Mouse (Mus musculus) liver, embryonic 14.5 days (tissue): Measurements from ENCODE around the gene Mad2l2. TPM values are rescaled to one million over a fixed set of nuclear protein-coding genes. Genes with fewer than 3 reads are reported as not detected.

Experiments used
- ATAC-seq: fragments of 200-750 bp; cut with Nextera tagmentation; 2 replicates; pipeline ENCODE4 v1.8.0; 2017; ENCODE audit warnings: moderate number of reproducible peaks, mild to moderate bottlenecking, moderate library complexity; ENCODE audit not compliant: insufficient read depth
- DNase-seq, 3 experiments: peaks; one replicate each; pipeline ENCODE4 v3.0.0-alpha.2; 2012 to 2013; ENCODE audit warnings: low read depth in 3 of 3, low spot score in 3 of 3
- H3K27ac ChIP-seq: fragments of 300-500 bp; sonication (generic); 2 replicates; pipeline ENCODE4 v1.5.1; 2014; ENCODE audit warnings: moderate library complexity, mild to moderate bottlenecking, control low read depth, inconsistent platforms
- H3K27me3 ChIP-seq: fragments of 300-500 bp; sonication (generic); 2 replicates; pipeline ENCODE4 v1.6.1; 2014; ENCODE audit warnings: mild to moderate bottlenecking, low read length, moderate library complexity; ENCODE audit not compliant: control insufficient read depth, insufficient read depth
- H3K36me3 ChIP-seq: fragments of 300-500 bp; sonication (generic); replicated peaks from 2 replicates; pipeline ENCODE4 v1.6.1; 2014; ENCODE audit warnings: low read depth; ENCODE audit not compliant: control insufficient read depth, insufficient read depth
- H3K4me1 ChIP-seq, 2 experiments: fragments of 200-500 bp in 1 of 2; fragments of 300-500 bp in 1 of 2; sonication (generic) in 1 of 2; replicated peaks; 2 replicates each; pipeline ENCODE4 v1.6.1; 2012 to 2014; ENCODE audit warnings: antibody characterized with exemption in 1 of 2, inconsistent platforms in 1 of 2, low read length in 1 of 2; ENCODE audit not compliant: control insufficient read depth in 2 of 2, insufficient read depth in 2 of 2
- H3K4me2 ChIP-seq: fragments of 300-500 bp; sonication (generic); 2 replicates; pipeline ENCODE4 v1.6.1; 2014; ENCODE audit warnings: low read depth, mild to moderate bottlenecking, control low read depth, moderate library complexity
- H3K4me3 ChIP-seq, 2 experiments: fragments of 200-500 bp in 1 of 2; fragments of 300-500 bp in 1 of 2; sonication (generic) in 1 of 2; 2 replicates each; pipeline ENCODE4 v1.5.1; 2012 to 2014; ENCODE audit warnings: low read depth in 2 of 2, low read length in 2 of 2, mild to moderate bottlenecking in 2 of 2, control low read depth in 1 of 2, inconsistent platforms in 1 of 2, moderate library complexity in 1 of 2; ENCODE audit not compliant: insufficient read depth in 1 of 2
- H3K9ac ChIP-seq: fragments of 300-500 bp; sonication (generic); replicated peaks from 2 replicates; pipeline ENCODE4 v1.6.1; 2014; ENCODE audit warnings: mild to moderate bottlenecking, control low read depth, moderate library complexity
- H3K9me3 ChIP-seq: fragments of 300-500 bp; sonication (generic); 2 replicates; pipeline ENCODE4 v1.6.1; 2016; ENCODE audit warnings: low read length, mixed read lengths; ENCODE audit not compliant: control insufficient read depth
- CTCF ChIP-seq: IDR thresholded peaks from 2 replicates; pipeline ENCODE4 v1.5.1; 2016; ENCODE audit warnings: antibody characterized with exemption, low read depth, control low read depth
- EP300 ChIP-seq: IDR thresholded peaks from 2 replicates; pipeline ENCODE4 v1.6.1; 2016; ENCODE audit warnings: antibody characterized with exemption, low read depth
- WGBS: fragments of 180-500 bp; shearing (Covaris S2); extraction: QIAGEN DNeasy Blood & Tissue Kit; methylation state at CpG from one replicate; pipeline ENCODE4 v1.1.7; 2014; ENCODE audit not compliant: insufficient replicate concordance; 5-methylcytosine and 5-hydroxymethylcytosine counted together
- polyA plus RNA-seq, 2 experiments: library from polyadenylated mRNA; depleted of rRNA in 1 of 2; stranded (reverse) in 1 of 2; unstranded in 1 of 2; fragments of >200 nt; fragmentation: Nextera tagmentation in 1 of 2; extraction: Ambion mirVana in 1 of 2; gene quantifications; 2 replicates each; pipeline versions ENCODE4 v1.2.1 to v1.2.3; 2012 to 2014

Gene Mad2l2
- polyA plus RNA-seq, 2 experiments: 9.4 to 17.7 TPM

GRCm38 (mm10) chr4:148164461-148164860 lies 34.3 kb downstream of the Mad2l2 start:
- ATAC-seq: no peak
- Histone ChIP-seq H3K36me3 (no peaks in the 10 kb centered on the region), H3K4me1 (0 out of 4 replicates have a peak, but pooled peaks cover 1 to 2% of the 10 kb centered on the region in 2 experiments), H3K4me2 (no peak overlapping the region), H3K9me3 (no peaks in the 10 kb centered on the region), H3K4me3 (no peak overlapping the region), H3K27ac (no peak overlapping the region), H3K27me3 (peaks cover 70% of the 10 kb centered on the region), H3K9ac (no peak overlapping the region)
- DNase-seq: no peak
- 4% methylated on average over 16 of the region's 16 CpGs for WGBS
- TF ChIP-seq EP300 (no peak), CTCF (no peak)

- WGBS: 7% methylated on average over 17 of the region's 17 CpGs
- no peak overlapping the region for H3K4me2 ChIP-seq
- no peak overlapping the region for H3K4me3 ChIP-seq
- no peak for TF ChIP-seq CTCF
- TF ChIP-seq EP300: no peak
- H3K4me1 ChIP-seq: no peaks in the 10 kb centered on the region
- DNase-seq (no peak), ATAC-seq (no peak)
- H3K36me3 ChIP-seq: no peaks in the 10 kb centered on the region
- H3K9me3 ChIP-seq: no peaks in the 10 kb centered on the region
- peaks cover 70% of the 10 kb centered on the region for H3K27me3 ChIP-seq
- no peak overlapping the region for H3K27ac ChIP-seq
- H3K9ac ChIP-seq: no peak overlapping the region
Measured at GRCm38 (mm10) chr4:148165551-148165950, 35.4 kb downstream of the Mad2l2 start.

GRCm38 (mm10) chr4:148166431-148166830 lies 36.2 kb downstream of the Mad2l2 start:
- Histone ChIP-seq H3K27ac (no peak overlapping the region), H3K27me3 (peaks cover 61% of the 10 kb centered on the region), H3K4me3 (no peak overlapping the region), H3K9me3 (no peaks in the 10 kb centered on the region), H3K9ac (no peak overlapping the region), H3K4me2 (no peak overlapping the region), H3K4me1 (no peaks in the 10 kb centered on the region), H3K36me3 (no peaks in the 10 kb centered on the region)
- WGBS: 17% methylated on average over 10 of the region's 10 CpGs
- ATAC-seq (no peak), DNase-seq (no peak)
- TF ChIP-seq EP300 (no peak), CTCF (no peak)

- no peak for ATAC-seq
- no peak overlapping the region for H3K27ac ChIP-seq
- no peaks in the 10 kb centered on the region for H3K9me3 ChIP-seq
- DNase-seq: peak in 1 of 3 experiments; percentile 24
- H3K36me3 ChIP-seq: no peaks in the 10 kb centered on the region
- no peak overlapping the region for H3K4me3 ChIP-seq
- no peak overlapping the region for H3K9ac ChIP-seq
- 25% methylated on average over 4 of the region's 4 CpGs for WGBS
- H3K27me3 ChIP-seq: peaks cover 56% of the 10 kb centered on the region
- TF ChIP-seq EP300: no peak
- TF ChIP-seq CTCF: peak; percentile 70
- H3K4me2 ChIP-seq: no peak overlapping the region
- no peaks in the 10 kb centered on the region for H3K4me1 ChIP-seq
Measured at GRCm38 (mm10) chr4:148166986-148167385, 36.8 kb downstream of the Mad2l2 start.

- TF ChIP-seq CTCF (peak; percentile 92), EP300 (no peak)
- Histone ChIP-seq H3K27me3 (peaks cover 57% of the 10 kb centered on the region), H3K9me3 (no peaks in the 10 kb centered on the region), H3K9ac (no peak overlapping the region), H3K4me2 (no peak overlapping the region), H3K27ac (no peak overlapping the region), H3K4me3 (no peak overlapping the region), H3K4me1 (no peaks in the 10 kb centered on the region), H3K36me3 (no peaks in the 10 kb centered on the region)
- 13% methylated on average over 7 of the region's 7 CpGs for WGBS
- DNase-seq (peak in 1 of 3 experiments; percentile 30), ATAC-seq (no peak; the same call in 1 of the 2 replicates)
Measured at GRCm38 (mm10) chr4:148168287-148168686, 38.1 kb downstream of the Mad2l2 start.
